ENCODE assay signal across 8 mouse cellular contexts in genomic region chr13:107101598-107101997, GRCm38 (mm10).
DNase-seq lines count a peak whose midpoint lies in the region; ATAC-seq lines count a peak whose summit lies in the region.

No protein-coding gene starts in this region.

- H3K9ac ChIP-seq in heart, embryonic 12.5 days: no peak overlapping the region
- peak overlapping the region; percentile 67 for H3K9ac ChIP-seq in liver, embryonic 13.5 days
- no peak overlapping the region for H3K9ac ChIP-seq in stomach, embryonic 16.5 days (ENCODE audit: low read length)

- no peaks in the 10 kb centered on the region for H3K36me3 ChIP-seq in heart, embryonic 12.5 days
- no peaks in the 10 kb centered on the region for H3K36me3 ChIP-seq in liver, embryonic 13.5 days
- H3K36me3 ChIP-seq in stomach, embryonic 16.5 days (ENCODE audit: control insufficient read depth, insufficient read depth, low read length): no peaks in the 10 kb centered on the region

- no peaks in the 10 kb centered on the region for H3K9me3 ChIP-seq in heart, embryonic 12.5 days (replicated peaks)
- no peaks in the 10 kb centered on the region for H3K9me3 ChIP-seq in liver, embryonic 13.5 days (replicated peaks)
- H3K9me3 ChIP-seq in stomach, embryonic 16.5 days (replicated peaks; ENCODE audit: control insufficient read depth, low read length): no peaks in the 10 kb centered on the region

- peak overlapping the region; percentile 25 for H3K4me3 ChIP-seq in heart, embryonic 12.5 days
- peak overlapping the region; percentile 47 for H3K4me3 ChIP-seq in liver, embryonic 13.5 days (replicated peaks)
- H3K4me3 ChIP-seq in stomach, embryonic 16.5 days (replicated peaks; ENCODE audit: low read length): 0 out of 2 replicates have a peak overlapping the region, but pooled peaks have one; percentile 1

- peaks cover 13% of the 10 kb centered on the region for H3K4me1 ChIP-seq in heart, embryonic 12.5 days (replicated peaks)
- H3K4me1 ChIP-seq in liver, embryonic 13.5 days (replicated peaks): peaks cover 56% of the 10 kb centered on the region
- H3K4me1 ChIP-seq in stomach, embryonic 16.5 days (ENCODE audit: control insufficient read depth, insufficient read depth, low read length): no peaks in the 10 kb centered on the region

- 0 out of 2 replicates have a peak overlapping the region, but pooled peaks have one; percentile 55 for H3K27ac ChIP-seq in heart, embryonic 12.5 days (ENCODE audit: poor library complexity, severe bottlenecking)
- peak overlapping the region; percentile 98 for H3K27ac ChIP-seq in liver, embryonic 13.5 days
- no peak overlapping the region for H3K27ac ChIP-seq in stomach, embryonic 16.5 days (ENCODE audit: low read length)

- ATAC-seq in erythroid progenitor cell, adult 5-6 weeks (replicated peaks; ENCODE audit: low FRiP score, poor library complexity, severe bottlenecking): peak; percentile 76
- ATAC-seq in heart, embryonic 12.5 days (ENCODE audit: insufficient number of reproducible peaks, low FRiP score): peak; percentile 84
- peak; percentile 56 for ATAC-seq in liver, embryonic 13.5 days (ENCODE audit: low read depth)
- peak; percentile 81; the same call in 1 of the 2 replicates for ATAC-seq in stomach, embryonic 16.5 days (ENCODE audit: insufficient read depth, low FRiP score)

- WGBS in heart, embryonic 12.5 days: 21% methylated on average over 13 of the region's 13 CpGs
- 11% methylated on average over 13 of the region's 13 CpGs for WGBS in liver, embryonic 13.5 days (ENCODE audit: insufficient replicate concordance)
- WGBS in stomach, embryonic 16.5 days: 28% methylated on average over 13 of the region's 13 CpGs

- peak; percentile 82 for DNase-seq in CD4-positive helper T cell, adult 2 months (ENCODE audit: low read depth, low spot score)
- DNase-seq in brain, embryonic 18.5 days (ENCODE audit: low read depth, low spot score): peak; percentile 47
- DNase-seq in kidney, postnatal 10 days: peak; percentile 92
- DNase-seq in liver, embryonic 13.5 days: peak; percentile 87
- peak; percentile 74 for DNase-seq in neural tube, embryonic 10.5 days (ENCODE audit: extremely low spot score, low spot score)

- H3K4me2 ChIP-seq in heart, embryonic 12.5 days: peak overlapping the region; percentile 58
- H3K4me2 ChIP-seq in liver, embryonic 13.5 days: peak overlapping the region; percentile 73
- peak overlapping the region; percentile 26 for H3K4me2 ChIP-seq in stomach, embryonic 16.5 days (ENCODE audit: low read depth, low read length)

- H3K27me3 ChIP-seq in heart, embryonic 12.5 days (replicated peaks): no peaks in the 10 kb centered on the region
- no peaks in the 10 kb centered on the region for H3K27me3 ChIP-seq in liver, embryonic 13.5 days
- no peaks in the 10 kb centered on the region for H3K27me3 ChIP-seq in stomach, embryonic 16.5 days (ENCODE audit: control insufficient read depth, insufficient read depth, low read length)
